Mouse (Mus musculus) left cerebral cortex, postnatal 10 days (tissue): ENCODE data around the gene Pde6d. TPM values are rescaled to one million over a fixed set of nuclear protein-coding genes. Genes with fewer than 3 reads are reported as not detected.

Experiments used
- DNase-seq, 2 experiments: peaks; one replicate each; pipeline ENCODE4 v3.0.0; 2021 to 2022; ENCODE audit warnings: low spot score in 2 of 2, mixed read lengths in 1 of 2; ENCODE audit errors: extremely low spot score in 1 of 2
- intact Hi-C: fragments of 180-260 bp; cut with DNase I; formaldehyde crosslinking; loops from one replicate; pipeline ENCODE4 v1.15.1; 2025
- total RNA-seq, 2 experiments: library from RNA; stranded (reverse); gene quantifications; 2 replicates each; pipeline ENCODE4 v1.2.3; 2021

The Pde6d gene
- total RNA-seq: 10 to 100 TPM; 62.6 to 67.4 TPM

DNA sequence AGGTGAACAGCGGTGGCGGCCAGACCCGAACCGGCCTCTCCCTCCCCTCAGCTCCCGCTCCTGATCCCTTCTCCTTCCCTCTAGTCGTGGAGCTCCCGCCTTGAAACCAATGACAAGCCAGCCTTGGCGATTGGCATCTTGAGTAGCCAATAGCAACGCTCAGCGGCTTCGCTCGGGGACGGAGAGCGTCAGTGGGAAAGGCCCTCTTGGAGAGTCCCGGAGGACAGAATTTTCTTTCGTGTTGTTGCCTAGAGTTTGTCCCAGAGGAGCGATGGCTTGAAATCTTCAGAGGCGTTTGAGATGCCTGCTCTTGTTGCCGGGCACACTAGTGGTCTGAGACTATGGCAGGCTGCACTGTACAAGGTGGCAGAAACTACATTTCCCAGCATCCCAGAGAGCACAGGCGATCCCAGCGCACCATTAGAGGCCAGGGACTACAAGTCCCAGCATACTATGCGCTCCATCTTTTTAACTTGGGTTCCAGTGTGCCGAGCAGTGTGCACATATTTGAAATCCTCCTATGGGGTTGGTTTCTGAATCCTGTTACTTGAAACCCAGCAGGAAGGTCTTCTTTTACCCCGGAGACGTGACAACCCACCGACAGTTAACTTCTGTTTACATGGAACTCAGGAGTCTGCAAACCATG lies at the start of gene Pde6d, which contains the start of gene Cops7b:
Pde6d (minus strand) TSS at position 179 of the 646 bp plus-strand sequence.
Cops7b (plus strand) TSS at position 454 of the 646 bp plus-strand sequence.
- intact Hi-C loops: no loop called here
- DNase-seq: peak; percentile 96

DNA sequence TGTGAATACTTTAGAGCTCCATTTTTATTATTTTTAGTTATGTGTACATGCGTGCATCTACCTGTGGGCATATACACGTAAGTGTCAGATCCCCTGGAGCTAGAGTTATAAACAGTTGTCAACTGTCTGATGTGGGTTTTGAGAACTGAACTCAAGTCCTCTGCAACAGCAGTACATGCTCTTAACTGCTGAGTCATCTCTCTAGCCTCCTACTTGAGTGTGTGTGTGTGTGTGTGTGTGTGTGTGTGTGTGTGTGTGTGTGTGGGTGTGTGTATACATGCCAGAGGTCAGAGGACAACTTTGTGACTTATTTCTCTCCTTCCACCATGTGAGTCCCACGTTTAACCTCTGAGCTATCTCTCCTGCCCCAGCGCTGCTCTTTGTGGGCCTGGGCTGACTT lies 48.1 kb upstream of the Pde6d start:
- DNase-seq: no peak
- intact Hi-C loops: no loop called here

DNA sequence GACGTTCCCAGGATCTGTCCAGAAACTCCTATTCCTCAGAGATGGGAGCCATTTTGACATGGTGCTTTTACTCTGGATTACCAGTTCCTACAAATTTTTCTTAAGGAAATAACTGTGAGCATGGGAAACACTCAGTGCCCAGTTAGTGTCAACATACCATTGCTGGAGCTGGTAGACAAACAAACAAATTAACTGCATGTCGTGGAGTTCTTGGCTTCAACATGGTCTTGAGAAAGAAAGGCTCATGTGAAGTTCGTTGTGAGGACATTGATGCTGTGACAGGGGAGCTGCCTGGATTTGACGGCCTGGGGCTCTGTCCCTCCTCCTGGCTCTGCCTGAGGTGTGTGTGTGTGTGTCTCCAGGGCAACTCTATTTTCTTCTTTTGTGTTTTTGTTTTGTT lies 47.5 kb upstream of the Pde6d start:
- intact Hi-C loops: no loop called here
- no peak for DNase-seq

DNA sequence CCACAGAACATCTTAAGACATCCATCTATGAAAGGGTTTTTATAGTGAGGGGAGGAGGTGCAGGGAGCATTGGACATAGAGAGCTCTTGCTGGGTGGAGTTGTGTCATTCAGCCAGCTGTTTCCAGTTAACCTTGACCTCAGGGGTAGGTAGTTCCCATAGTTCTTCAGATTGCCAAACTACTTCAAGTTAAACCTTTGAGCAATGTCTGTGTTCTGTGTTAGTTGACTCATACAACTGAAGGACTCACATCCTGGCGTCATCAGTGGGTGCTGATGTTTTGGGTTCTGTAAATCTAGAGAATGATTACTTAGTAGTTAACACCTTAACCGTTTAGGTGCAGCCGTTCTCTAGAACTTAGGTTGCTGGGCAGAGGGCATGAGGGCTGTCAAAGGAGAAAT lies 45.8 kb upstream of the Pde6d start:
- intact Hi-C loops: no loop called here
- DNase-seq: no peak

DNA sequence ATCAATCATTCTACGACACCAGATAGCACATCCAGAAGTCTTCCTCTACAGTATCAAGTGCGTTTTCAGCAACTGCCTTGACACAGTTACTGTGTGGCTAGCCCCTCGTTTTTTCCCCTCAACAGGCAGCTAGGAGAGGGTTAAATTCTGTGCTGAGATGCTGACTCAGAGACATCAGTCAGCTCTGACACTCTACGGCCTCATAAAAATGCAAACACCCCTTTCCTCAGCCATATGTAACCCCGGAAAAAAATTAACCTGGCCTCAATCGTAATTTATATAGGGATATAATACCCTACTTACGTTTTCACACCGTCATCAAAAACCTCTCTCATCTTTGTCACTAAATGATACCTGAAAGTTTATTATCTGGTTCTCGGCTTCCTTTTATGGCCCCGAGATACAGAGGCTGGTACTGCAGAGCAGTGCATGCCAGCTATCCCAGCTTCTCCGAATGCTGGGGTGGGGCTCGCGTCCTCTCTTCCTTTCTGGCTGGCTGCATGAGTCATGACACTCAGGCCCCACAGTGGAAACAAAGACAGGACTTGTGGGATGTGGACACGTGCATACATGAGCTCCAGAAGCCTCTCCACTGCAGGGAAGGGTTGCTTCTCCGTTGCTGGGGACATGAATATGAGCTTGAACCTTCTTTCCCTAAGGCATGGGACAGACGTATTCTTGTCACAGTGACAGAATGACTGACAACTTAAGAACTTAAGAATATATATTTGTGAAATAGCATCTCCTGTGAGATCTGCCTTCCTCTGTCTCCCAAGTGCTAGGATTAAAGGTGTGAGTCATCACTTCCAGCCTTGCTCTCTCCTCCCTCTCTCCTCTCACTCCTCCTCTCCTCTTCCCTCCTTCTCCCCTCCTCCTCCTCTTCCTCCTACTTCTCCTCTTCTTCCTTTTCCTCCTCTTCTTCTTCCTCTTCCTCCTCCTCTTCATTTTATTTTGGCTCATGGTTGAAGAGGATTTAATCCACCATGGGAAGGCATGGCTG lies 40.9 kb upstream of the Pde6d start:
- intact Hi-C loops: no loop called here
- no peak for DNase-seq

DNA sequence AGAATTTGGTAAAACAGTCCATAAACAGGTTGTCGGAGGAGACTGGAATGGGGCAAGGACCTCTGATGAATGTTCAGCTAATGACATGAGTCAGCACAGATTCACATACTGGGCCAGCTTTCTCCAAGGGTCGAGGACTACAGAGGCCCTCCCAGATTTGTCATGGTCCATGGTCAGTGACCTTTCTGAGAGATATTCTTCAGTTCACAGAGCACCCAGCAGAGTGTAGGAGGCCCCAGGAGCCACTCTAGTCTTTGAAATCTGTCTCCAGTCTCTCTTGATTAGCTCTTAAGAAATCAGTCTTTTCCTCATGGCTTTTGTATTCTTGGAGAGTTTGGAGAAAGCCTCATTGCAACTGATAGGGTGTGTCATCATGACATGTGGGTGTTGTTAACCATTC lies 39.9 kb upstream of the Pde6d start:
- DNase-seq: no peak
- intact Hi-C loops: no loop called here

DNA sequence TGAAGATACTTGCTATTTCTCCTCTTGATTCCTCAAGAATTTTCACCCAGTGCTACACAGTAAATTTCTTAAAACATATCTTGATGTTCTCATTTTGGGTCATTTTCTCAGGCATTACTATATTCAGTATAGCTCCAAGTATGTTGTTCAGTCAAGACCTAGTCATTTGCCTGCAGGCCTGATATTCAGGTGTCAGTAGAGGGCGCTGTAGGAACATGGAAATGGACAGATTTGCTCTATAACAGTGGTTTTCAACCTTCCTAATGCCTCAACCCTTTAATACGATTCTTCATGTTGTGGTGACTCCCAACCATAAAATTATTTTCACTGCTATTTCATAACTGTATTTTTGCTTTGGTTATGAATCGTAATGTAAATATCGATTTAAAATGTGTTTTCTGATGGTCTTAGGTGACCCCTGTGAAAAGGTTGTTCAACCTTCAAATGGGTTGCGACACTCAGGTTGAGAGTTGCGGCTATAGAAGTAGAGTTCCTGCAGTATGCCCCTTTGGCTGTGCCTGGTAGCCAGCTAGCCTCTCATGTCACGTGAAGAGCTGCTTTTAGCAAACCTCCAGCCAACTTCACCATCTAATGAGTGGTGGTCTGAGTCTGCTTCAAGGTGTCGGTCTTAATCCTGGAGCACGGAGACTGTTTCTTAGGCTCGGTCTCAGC lies 36.2 kb upstream of the Pde6d start:
- intact Hi-C loops: loop anchor here (2.0 kb wide), 2 partner anchors 422 to 568 kb away; no protein-coding TSS in a partner anchor

DNA sequence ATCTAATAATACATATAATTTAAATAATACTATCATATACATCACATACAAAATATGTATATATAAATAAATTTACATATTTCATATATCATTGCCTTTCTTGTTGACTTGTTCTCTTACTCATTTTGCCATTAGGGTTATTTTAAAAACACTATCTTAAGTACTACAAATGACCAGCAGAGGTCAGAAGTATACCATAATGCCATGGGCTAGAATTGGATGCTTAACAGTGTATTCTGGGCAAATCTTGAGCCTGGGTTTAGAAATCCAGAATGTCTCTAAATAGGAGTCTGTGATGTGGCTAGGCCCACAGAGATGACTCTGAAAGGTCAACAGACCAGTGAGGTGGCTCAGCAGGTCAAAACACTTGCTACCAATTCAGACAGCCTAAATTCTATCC lies 31.8 kb upstream of the Pde6d start:
- intact Hi-C loops: no loop called here
- peak in 1 of 2 experiments; percentile 14 for DNase-seq

More for the DNA sequence above, 36.2 kb upstream of the Pde6d start:
- DNase-seq: peak; percentile 65 to 77

DNA sequence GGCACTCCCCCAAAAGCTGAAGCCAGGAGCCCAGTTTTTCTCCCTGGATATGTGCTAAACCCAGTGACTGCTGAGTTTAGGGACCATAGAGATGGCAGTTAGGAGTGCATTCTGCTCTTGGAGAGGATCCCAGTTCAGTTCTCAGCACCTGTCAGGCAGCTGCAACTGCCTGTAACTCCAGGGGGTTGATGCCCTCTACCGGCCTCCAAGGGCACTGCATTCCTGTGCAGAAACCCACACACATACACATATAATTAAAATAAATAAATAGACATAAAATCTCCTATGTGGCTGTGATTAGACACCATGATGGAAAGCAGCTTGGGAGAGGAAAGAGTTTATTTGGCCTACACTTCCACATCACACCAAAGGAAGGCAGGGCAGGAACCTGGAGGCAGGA lies 29.7 kb upstream of the Pde6d start:
- intact Hi-C loops: no loop called here
- no peak for DNase-seq

DNA sequence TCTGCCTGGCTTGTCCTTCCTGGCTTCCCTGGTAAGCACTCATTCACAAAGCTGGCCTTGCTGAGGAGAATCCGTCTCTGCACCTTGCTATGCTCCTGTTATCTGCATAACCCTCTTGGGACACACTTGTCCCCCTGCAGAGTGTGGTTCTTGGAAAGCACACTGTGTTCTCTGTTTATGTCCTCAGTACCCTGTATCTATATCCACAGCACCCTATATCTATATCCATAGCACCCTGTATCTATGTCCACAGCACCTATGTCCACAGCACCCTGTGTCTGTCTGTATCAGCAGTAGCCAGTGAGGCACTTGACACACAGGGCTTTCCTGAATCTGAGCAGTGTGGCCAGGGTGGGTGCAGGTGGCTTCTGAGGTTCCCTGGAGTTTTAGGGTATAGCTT lies 28.5 kb upstream of the Pde6d start:
- intact Hi-C loops: no loop called here
- DNase-seq: no peak

DNA sequence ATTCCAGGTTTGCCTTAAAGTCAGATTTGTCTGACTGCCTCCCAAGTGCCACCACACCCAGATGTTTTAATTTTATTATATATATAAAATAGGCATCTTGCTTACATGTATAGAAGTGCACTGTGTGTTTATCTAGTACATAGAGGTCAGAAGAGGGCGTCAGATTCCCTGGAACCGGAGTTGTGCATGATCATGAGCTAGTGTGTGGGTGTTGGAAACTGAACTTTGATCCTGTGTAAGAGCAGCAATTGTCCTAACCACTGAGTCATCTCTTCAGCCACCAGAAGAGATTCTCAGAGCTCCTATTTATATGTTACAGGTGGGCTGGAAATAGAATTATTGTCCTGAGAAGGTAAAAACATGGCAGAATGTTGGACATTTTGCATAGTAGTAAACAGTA lies 17.7 kb upstream of the Pde6d start:
- intact Hi-C loops: no loop called here
- DNase-seq: no peak

DNA sequence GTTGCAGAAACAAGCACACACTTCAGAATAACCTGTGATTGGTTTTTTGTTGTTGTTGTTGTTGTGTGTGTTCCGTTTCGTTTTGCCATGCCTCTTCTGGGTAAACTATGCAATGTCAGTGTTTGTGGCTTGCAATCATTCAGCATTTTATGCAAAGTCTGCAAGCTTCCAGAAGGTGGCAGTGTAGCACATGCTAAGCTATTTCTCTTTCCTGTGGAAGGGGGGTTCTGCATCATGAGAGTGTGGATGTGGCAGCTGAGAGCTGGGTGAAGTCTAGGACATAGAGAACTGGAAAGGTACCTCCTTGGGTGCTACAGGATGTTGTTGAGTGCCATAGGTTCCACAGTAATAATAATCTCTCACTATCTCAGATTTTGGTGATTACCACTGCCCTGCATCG lies 16.1 kb upstream of the Pde6d start:
- intact Hi-C loops: no loop called here
- DNase-seq: no peak

DNA sequence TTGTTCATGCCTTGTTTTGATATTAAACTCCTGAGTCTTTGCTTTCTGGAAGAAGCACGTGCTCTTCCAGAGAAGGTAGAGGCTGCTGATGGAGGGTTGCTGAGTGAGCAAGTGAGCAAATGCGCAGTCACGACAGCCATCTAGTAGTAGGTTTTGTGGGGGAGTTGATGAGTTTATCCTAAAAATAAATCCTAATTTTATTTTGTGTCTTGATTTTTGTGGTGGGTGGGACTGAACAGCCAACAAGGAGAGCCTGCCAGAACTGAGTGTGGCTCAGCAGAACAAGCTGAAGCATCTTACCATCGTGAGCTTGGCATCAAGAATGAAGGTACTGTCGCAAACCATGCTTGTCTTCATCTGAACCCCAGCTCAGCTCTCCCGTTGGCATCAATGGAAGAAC lies 14.1 kb upstream of the Pde6d start:
- intact Hi-C loops: no loop called here
- DNase-seq: no peak

DNA sequence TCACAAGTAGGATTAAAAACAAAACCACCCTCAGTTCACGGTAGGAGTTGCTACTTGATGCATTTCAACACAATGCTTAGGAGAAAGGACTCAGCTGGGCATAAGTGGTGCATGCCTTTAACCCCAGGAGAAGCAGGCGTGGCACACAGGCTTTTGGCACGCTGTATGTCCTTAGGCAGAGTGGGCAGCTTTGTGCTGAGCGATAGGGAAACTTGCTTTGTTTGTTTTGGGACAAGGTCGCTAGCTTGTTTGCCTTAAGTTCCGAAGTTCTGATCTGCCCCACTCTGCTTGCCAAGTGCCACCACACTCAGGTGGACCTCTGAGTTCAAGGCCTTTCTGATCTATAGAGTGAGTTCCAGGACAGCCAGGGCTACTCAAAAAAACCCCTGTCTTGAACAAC lies 12.9 kb upstream of the Pde6d start:
- intact Hi-C loops: no loop called here
- DNase-seq: no peak

DNA sequence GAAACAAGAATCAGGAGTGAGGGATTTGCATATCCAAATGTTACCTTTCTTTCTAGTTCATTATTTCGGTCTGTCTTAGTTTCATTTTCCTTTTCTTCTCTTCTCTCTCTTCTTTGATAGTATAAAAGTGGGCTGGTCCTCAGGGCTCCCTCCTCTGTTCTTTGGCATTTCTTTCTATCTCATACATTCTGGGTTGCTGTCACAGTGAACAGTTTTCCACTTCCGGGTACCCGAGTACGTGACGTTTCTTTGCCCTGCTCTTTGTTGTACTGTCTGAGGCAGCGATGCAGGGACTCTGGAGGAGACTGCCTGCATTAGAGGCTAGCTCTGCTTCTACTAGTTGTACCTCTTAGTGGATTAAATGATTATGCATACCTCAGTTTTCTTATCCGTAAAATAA lies 12.1 kb upstream of the Pde6d start:
- intact Hi-C loops: no loop called here
- no peak for DNase-seq

DNA sequence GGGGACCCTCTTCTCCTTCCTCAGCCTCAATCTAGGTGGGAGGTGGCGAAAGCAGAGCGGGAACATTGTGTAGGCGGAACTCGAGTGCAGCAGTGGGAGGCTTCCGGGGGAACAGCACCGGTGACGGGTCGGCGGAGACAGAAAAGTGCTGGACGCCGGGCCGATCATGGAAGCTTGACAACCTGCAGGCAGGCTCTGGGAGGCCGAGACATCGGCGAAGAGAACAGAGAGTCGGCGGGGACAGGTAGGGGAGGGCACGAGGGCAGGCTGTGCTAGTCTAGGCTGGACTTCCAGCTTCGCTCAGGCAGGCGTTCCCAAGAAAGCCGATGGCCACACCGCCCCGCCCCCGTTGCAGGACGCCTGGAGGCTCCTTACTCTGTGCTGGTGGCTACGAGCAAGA lies 4.6 kb upstream of the Pde6d start:
- intact Hi-C loops: no loop called here

DNA sequence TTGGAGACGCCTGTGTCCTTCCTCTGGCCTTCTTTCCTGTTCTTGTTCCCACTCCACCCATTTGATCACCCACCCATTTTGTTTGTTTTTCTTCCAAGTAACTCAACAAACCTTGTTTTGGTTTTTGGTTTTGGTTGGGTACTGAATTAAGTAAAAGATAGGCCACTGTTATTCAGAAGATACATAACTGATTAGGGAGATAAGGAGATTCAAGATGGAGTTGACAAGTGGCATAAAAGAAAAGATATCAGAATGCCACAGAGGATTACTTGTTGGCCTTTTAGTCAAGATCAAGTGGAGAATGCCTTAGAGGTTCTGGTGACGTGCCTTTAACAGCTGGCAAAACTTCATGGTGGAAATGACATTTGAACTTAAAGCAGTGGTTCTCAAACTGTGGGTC lies 1.3 kb upstream of the Pde6d start:
- DNase-seq: no peak
- intact Hi-C loops: no loop called here

More for the DNA sequence above, 4.6 kb upstream of the Pde6d start:
- DNase-seq: peak; percentile 66 to 90

DNA sequence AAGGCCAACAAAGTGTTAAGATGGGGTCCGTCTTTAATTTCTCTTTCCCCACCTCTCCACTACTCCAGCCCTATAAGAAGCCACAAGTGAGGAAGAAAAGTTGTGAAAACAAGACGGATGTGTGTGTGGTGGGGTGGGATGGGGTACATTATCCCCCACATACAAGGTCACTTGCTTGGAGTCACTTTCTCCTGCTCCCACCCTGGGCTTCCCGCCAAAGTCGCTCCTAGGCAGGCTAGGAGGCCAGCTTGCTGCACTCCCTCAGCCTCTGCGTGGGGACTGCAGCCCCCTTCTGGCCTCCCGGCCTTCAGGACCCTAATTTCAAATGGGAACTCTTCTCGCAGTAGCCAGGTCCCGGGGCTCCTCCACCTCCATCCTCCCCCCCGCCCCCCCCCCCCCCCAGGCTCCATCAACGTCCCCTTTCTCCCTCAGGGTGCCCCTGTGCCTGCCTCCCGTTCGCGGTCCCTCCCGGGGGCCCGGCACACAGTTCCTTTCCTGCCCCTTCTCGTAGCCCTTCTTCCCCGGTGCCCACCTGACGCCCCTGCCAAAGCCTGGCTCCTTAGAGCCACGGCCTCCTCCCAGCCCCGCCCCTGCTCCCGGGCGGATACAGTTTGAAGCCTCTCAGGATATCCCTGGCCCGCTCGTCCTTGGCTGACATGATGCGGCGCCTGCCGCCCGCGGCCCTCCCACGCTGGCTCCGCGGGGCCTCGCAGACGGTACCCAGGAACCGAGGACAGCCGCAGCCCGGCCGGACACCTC lies 558 bp downstream of the Pde6d start:
- peak; percentile 16 to 71 for DNase-seq
- intact Hi-C loops: no loop called here

DNA sequence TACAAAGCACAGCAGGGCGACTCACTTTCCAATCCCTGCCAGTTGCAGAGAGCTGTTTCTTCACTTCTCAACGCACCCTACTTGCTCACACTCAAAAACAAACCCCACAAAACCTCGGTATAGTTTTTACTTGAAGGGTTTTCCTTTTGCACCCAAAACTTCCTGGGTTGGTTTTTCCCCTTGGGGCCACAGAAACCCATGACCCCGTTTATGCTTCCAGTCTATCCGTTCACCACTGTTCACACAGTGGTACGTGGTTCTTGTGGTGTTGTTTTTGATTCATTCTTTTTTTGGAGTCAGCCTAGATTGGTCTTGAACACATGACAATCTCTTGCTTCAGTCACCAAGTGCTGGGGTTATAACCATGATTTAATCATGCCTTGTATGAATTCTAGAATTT lies 2.0 kb downstream of the Pde6d start:
- DNase-seq: no peak
- intact Hi-C loops: no loop called here
